In genomic region chr17:91733174-91733926, GRCm38 (mm10) we compare ENCODE assay signal across 20 mouse cellular contexts.
"Had no signal": no experiment of that assay in that cellular context is flagged by ENCODE, and none has a peak within 500 bp of the region (broad histone marks: within the 10 kb centered on the region; RNA-seq: fewer than 3 reads in every experiment).

No protein-coding gene starts in this region.

- H3K4me3 ChIP-seq: heart, adult 2 months; heart, embryonic 13.5 days; heart, embryonic 15.5 days; hindbrain, embryonic 13.5 days; hindbrain, embryonic 15.5 days; limb, embryonic 13.5 days; limb, embryonic 15.5 days; liver, embryonic 12.5 days had no signal

- H3K27me3 ChIP-seq: heart, embryonic 13.5 days; heart, embryonic 15.5 days; hindbrain, embryonic 13.5 days; hindbrain, embryonic 15.5 days; limb, embryonic 13.5 days; limb, embryonic 15.5 days; liver, embryonic 12.5 days had no signal

- ATAC-seq: hindbrain, postnatal 0 days; intestine, embryonic 16.5 days; liver, embryonic 12.5 days had no signal

- H3K27ac ChIP-seq: heart, adult 2 months; heart, embryonic 13.5 days; heart, embryonic 15.5 days; hindbrain, embryonic 13.5 days; hindbrain, embryonic 15.5 days; hindbrain, postnatal 0 days; limb, embryonic 13.5 days; limb, embryonic 15.5 days; liver, embryonic 12.5 days; liver, embryonic 14.5 days had no signal

- H3K36me3 ChIP-seq: heart, embryonic 13.5 days; heart, embryonic 15.5 days; hindbrain, embryonic 13.5 days; hindbrain, embryonic 15.5 days; limb, embryonic 13.5 days; limb, embryonic 15.5 days; liver, embryonic 12.5 days had no signal

- H3K9ac ChIP-seq: heart, embryonic 13.5 days; heart, embryonic 15.5 days; hindbrain, embryonic 13.5 days; hindbrain, embryonic 15.5 days; limb, embryonic 13.5 days; limb, embryonic 15.5 days; liver, embryonic 12.5 days; liver, embryonic 14.5 days had no signal

- DNase-seq: gastrocnemius, postnatal 14 days; gastrocnemius, postnatal 36 days; heart, adult 11 months; heart, adult 2 months; heart, postnatal 14 days; heart, postnatal 36 days; kidney, adult 11 months; kidney, postnatal 14 days; left cerebral cortex, postnatal 4 days had no signal

- H3K4me2 ChIP-seq: heart, embryonic 11.5 days; heart, embryonic 13.5 days; heart, embryonic 15.5 days; hindbrain, embryonic 13.5 days; hindbrain, embryonic 15.5 days; limb, embryonic 13.5 days; limb, embryonic 15.5 days; liver, embryonic 12.5 days had no signal

- H3K4me1 ChIP-seq: heart, embryonic 13.5 days; heart, embryonic 15.5 days; hindbrain, embryonic 13.5 days; hindbrain, embryonic 15.5 days; limb, embryonic 13.5 days; limb, embryonic 15.5 days; liver, embryonic 12.5 days had no signal

- H3K9me3 ChIP-seq: heart, embryonic 13.5 days; heart, embryonic 15.5 days; hindbrain, embryonic 13.5 days; hindbrain, embryonic 15.5 days; limb, embryonic 13.5 days; limb, embryonic 15.5 days; liver, embryonic 12.5 days had no signal
